In the genomic region with DNA sequence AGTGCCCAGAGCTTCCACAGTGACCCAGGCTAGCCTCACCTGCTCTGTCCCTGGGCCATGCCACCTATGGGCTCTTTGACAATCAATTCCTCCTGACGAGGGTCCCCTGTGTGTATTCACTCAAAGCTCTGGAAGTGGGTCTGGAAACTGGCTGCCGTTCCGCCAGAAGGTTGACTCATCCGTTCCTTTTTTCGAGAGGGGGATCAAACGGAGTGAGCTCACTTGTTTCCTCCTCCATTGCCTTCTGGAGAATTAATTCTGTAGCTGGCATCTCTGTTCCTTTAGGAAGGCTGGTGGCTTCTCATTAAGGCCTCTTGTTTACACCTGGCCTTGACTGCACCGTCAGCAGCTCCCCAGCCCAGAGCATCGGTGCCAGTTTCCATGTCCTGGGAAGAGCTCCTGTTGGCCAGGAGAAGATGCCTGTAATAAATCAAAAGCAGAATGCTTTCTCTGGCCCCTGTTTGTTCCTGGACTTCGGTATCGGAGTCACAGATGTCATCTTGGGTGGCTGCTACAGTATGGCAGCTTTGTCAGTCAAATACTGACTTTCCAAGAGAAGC, we compare ENCODE assay signal across 16 mouse cellular contexts.
DNase-seq lines count a peak whose midpoint lies in the region; TF ChIP-seq lines count a peak whose summit lies in the region.
"Had no signal": no experiment of that assay in that cellular context is flagged by ENCODE, and none has a peak within 500 bp of the region (broad histone marks: within the 10 kb centered on the region; RNA-seq: fewer than 3 reads in every experiment).

No protein-coding gene starts in this region.

- no peak for TF ChIP-seq CTCF in left cerebral cortex, adult 2 months (IDR thresholded peaks at IDR 0.05)

- DNase-seq in cerebellum, adult 11-12 months: peak; percentile 47
- no peak for DNase-seq in cerebellum, postnatal 36 days
- peak; percentile 49 for DNase-seq in gastrocnemius, adult 18-20 months (ENCODE audit: low spot score)
- no peak for DNase-seq in gastrocnemius, postnatal 10 days
- no peak for DNase-seq in left cerebral cortex, adult 2 months (ENCODE audit: extremely low spot score in 1 of 2, low spot score in 2 of 2)
- DNase-seq in left cerebral cortex, postnatal 4 days: no peak
- DNase-seq in layer of hippocampus, adult 8-10 months (ENCODE audit: low spot score in 2 of 2): peak; percentile 56 to 57
- DNase-seq in lung, postnatal 36 days: no peak
- DNase-seq: adrenal gland, adult 8-10 months; cerebellum, adult 11 months had no signal

- intact Hi-C loops in left cerebral cortex, adult 2 months (cut with DNase I): loop anchor here (2.0 to 10.0 kb wide), 2 partner anchors 63 to 91 kb away; no protein-coding TSS in a partner anchor
- intact Hi-C loops in left cerebral cortex, postnatal 4 days (cut with DNase I): no loop called here

- no peak overlapping the region for H3K4me3 ChIP-seq in left cerebral cortex, adult 2 months
- H3K4me3 ChIP-seq: embryonic facial prominence, embryonic 15.5 days; heart, embryonic 15.5 days; kidney, embryonic 15.5 days; midbrain, embryonic 12.5 days; neural tube, embryonic 12.5 days had no signal

- H3K27ac ChIP-seq in left cerebral cortex, adult 2 months: peak overlapping the region; percentile 81
- H3K27ac ChIP-seq: embryonic facial prominence, embryonic 15.5 days; heart, embryonic 15.5 days; kidney, embryonic 15.5 days; midbrain, embryonic 12.5 days; neural tube, embryonic 12.5 days; stomach, postnatal 0 days had no signal

Comparison
In these comparisons a context has a peak if more than half of its experiments do, and no peak if none do; other contexts are left out.
1. DNase-seq: peak in cerebellum, adult 11-12 months (single experiment), gastrocnemius, adult 18-20 months (single experiment) and layer of hippocampus, adult 8-10 months (2 of 2); none in cerebellum, postnatal 36 days (0 of 2), gastrocnemius, postnatal 10 days (single experiment), left cerebral cortex, adult 2 months (0 of 2), left cerebral cortex, postnatal 4 days (single experiment) and lung, postnatal 36 days (single experiment).